Mouse (Mus musculus) C2C12 (cell line): ENCODE data around the gene Prdm11. TPM values are rescaled to one million over a fixed set of nuclear protein-coding genes. Genes with fewer than 3 reads are reported as not detected.

Source experiments
- H3K27me3 ChIP-seq: one replicate; pipeline ENCODE4 v1.6.1; 2011; ENCODE audit not compliant: control insufficient read depth, insufficient read depth, insufficient read length
- H3K36me3 ChIP-seq: one replicate; pipeline ENCODE4 v1.6.1; 2011; ENCODE audit not compliant: control insufficient read depth, insufficient read depth
- H3K4me3 ChIP-seq: one replicate; pipeline ENCODE4 v1.5.1; 2011; ENCODE audit warnings: mild to moderate bottlenecking, control low read depth; ENCODE audit not compliant: poor library complexity, insufficient read depth, severe bottlenecking
- H3K79me2 ChIP-seq: one replicate; pipeline ENCODE4 v1.6.1; 2011; ENCODE audit not compliant: control insufficient read depth, insufficient read depth
- H3K79me3 ChIP-seq: one replicate; pipeline ENCODE4 v1.6.1; 2011; ENCODE audit warnings: low read depth, control low read depth
- H3ac ChIP-seq: one replicate; pipeline ENCODE3; 2011; ENCODE audit warnings: low read depth; ENCODE audit not compliant: control insufficient read depth, insufficient read length
- CEBPB ChIP-seq: IDR thresholded peaks from one replicate; pipeline ENCODE4 v1.6.1; 2011; ENCODE audit warnings: low read depth, mild to moderate bottlenecking, control low read depth, moderate library complexity
- CTCF ChIP-seq: IDR thresholded peaks from one replicate; pipeline ENCODE4 v1.5.1; 2011; ENCODE audit not compliant: control insufficient read depth, insufficient read depth, insufficient read length
- FOSL1 ChIP-seq: IDR thresholded peaks from one replicate; pipeline ENCODE4 v1.8.0; 2011; ENCODE audit warnings: mild to moderate bottlenecking, low read length; ENCODE audit not compliant: poor library complexity, insufficient read depth, severe bottlenecking
- MAX ChIP-seq: IDR thresholded peaks from one replicate; pipeline ENCODE4 v1.6.1; 2011; ENCODE audit warnings: mild to moderate bottlenecking, control low read depth
- MYOD1 ChIP-seq: IDR thresholded peaks from one replicate; pipeline ENCODE4 v1.6.1; 2011; ENCODE audit warnings: low read depth; ENCODE audit not compliant: control insufficient read depth, insufficient read length
- MYOG ChIP-seq: IDR thresholded peaks from one replicate; pipeline ENCODE4 v1.6.1; 2011; ENCODE audit not compliant: control insufficient read depth, insufficient read length; ENCODE audit errors: extremely low read depth
- USF1 ChIP-seq: IDR thresholded peaks from one replicate; pipeline ENCODE4 v1.6.1; 2011; ENCODE audit warnings: low read depth, mild to moderate bottlenecking, control low read depth, moderate library complexity
- long read RNA-seq, 2 experiments: library from polyadenylated mRNA; unstranded; transcript quantifications; one replicate each; pipeline ENCODE4 v2.0.0; 2019 to 2020
- polyA plus RNA-seq: library from polyadenylated mRNA; unstranded; fragments of >200 nt; fragmentation: generic; extraction: Trizol; gene quantifications from one replicate; pipeline ENCODE4 v1.2.1, GENCODE M21; 2012; ENCODE audit warnings: missing spikeins

The Prdm11 gene
- 2.7 TPM for polyA plus RNA-seq
- long read RNA-seq, experiment 1, result 0 reads
- long read RNA-seq, experiment 2, partial matches to known transcripts, result 1 of 7 reads
- long read RNA-seq, experiment 2, other reads (novel, unspliced or antisense), result 6 of 7 reads

- no peaks in the 10 kb centered on the region for H3K27me3 ChIP-seq
- TF ChIP-seq MYOG, result no peak
- no peak for TF ChIP-seq MAX
- no peak for TF ChIP-seq CTCF
- TF ChIP-seq FOSL1, result no peak
- no peak for TF ChIP-seq MYOD1
- TF ChIP-seq USF1, result no peak
- TF ChIP-seq CEBPB, result no peak
- H3K4me3 ChIP-seq, result peak within 1 kb of the TSS; percentile 51
- H3K79me3 ChIP-seq, result peaks cover 2% of the 10 kb centered on the region
- H3K36me3 ChIP-seq, result no peaks in the 10 kb centered on the region
- H3ac ChIP-seq, result peak within 1 kb of the TSS; percentile 97
- no peaks in the 10 kb centered on the region for H3K79me2 ChIP-seq
Observed at GRCm38 (mm10) chr2:93045818-93046508, at the start of gene Prdm11. Gene Prdm11, minus strand, starts transcription at chr2:93046167.

GRCm38 (mm10) chr2:93092347-93092746 is 46.4 kb upstream of the Prdm11 start:
- H3ac ChIP-seq, result no peak overlapping the region
- no peak overlapping the region for H3K4me3 ChIP-seq
- no peak for TF ChIP-seq CEBPB
- no peak for TF ChIP-seq MYOG
- TF ChIP-seq MAX, result no peak
- TF ChIP-seq USF1, result no peak
- TF ChIP-seq FOSL1, result no peak
- TF ChIP-seq CTCF, result no peak
- no peak for TF ChIP-seq MYOD1
- H3K79me2 ChIP-seq, result no peaks in the 10 kb centered on the region
- no peaks in the 10 kb centered on the region for H3K79me3 ChIP-seq
- peaks cover 48% of the 10 kb centered on the region for H3K27me3 ChIP-seq
- H3K36me3 ChIP-seq, result no peaks in the 10 kb centered on the region

DNA sequence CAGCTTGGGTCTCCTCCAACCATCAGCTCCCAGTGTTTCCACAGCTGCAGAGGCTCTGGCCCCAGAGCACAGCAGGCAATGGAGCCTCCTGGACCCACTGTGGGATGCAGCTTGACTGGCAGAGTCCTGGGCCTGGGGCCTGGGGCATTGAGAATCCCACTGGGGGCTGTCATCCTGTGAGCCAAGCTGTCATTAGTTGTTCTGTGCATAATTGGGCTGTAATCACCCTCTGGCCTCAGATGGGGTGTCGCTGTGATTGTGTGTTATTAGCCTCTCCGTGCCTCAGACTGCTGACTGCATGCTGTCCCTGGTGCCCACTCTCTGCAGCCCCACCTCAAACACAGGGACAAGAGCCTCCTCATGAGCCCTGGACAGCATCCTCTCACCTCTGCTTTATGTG is 45.7 kb upstream of the Prdm11 start:
- Histone ChIP-seq H3ac (no peak overlapping the region), H3K27me3 (peaks cover 48% of the 10 kb centered on the region)
- TF ChIP-seq CEBPB, result no peak
- no peak for TF ChIP-seq USF1
- no peak for TF ChIP-seq CTCF
- TF ChIP-seq MYOD1, result no peak
- TF ChIP-seq MYOG, result no peak
- no peak for TF ChIP-seq FOSL1

DNA sequence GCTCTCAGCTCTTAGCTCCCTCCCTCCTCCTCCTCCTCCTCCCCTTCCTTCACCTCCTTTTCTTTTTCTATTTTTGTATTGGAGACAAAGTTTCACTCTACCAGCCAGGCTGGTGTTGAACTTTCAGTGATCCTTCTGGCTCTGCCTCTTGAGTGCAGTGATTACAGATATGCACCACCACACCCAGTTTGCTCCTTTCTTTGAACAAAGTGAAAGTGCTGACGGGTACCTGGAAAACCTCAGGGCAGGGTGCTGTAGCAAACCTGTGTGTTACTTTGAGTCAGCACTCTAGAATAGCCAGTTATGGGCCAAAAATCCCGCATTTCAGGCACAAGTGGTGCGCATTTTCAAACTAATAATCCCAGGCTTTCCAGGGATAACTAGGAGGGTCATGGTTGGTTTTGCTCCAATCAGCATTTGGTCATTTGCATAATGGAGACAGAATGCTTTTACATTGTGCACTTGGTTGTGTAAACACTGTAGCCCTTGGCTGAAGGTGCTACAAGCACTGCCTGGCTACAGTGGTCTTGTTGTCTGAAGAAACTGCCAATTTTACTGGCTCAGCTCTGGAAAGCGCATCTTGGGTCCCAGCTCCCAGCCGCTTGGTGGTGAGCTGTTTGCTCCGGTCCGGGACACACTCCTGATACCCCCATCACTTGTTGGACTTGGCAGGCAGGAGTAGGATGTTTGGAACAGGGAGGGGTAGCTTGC is 43.6 kb upstream of the Prdm11 start:
- TF ChIP-seq MAX, result no peak
- TF ChIP-seq MYOG, result no peak
- no peak for TF ChIP-seq FOSL1
- TF ChIP-seq CEBPB, result no peak
- no peak for TF ChIP-seq USF1
- no peak for TF ChIP-seq MYOD1
- no peak for TF ChIP-seq CTCF
- H3K36me3 ChIP-seq, result no peaks in the 10 kb centered on the region
- H3K27me3 ChIP-seq, result peaks cover 60% of the 10 kb centered on the region

More for the DNA sequence above, 45.7 kb upstream of the Prdm11 start:
- Histone ChIP-seq H3K79me2 (no peaks in the 10 kb centered on the region), H3K36me3 (no peaks in the 10 kb centered on the region), H3K79me3 (no peaks in the 10 kb centered on the region), H3K4me3 (no peak overlapping the region)

DNA sequence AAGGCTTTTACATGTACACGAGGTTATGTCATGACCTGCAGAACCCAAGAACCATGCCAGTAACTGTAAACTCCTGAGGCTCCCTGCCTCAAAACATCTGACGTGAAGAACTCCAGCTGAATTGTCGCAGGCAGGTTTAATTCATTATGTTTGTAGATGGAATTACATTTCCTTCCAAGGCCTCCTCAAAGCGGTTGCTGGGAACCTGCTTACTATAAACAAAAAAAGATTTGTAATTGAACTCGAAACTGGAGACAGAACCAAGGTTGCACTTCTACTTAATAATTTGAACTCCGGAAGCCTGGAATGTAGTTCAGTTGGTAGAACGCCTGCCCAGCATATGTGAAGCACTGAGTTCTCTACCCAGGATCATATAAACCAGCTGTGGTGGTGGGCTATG is 42.0 kb upstream of the Prdm11 start:
- Histone ChIP-seq H3K27me3 (peaks cover 62% of the 10 kb centered on the region), H3K36me3 (no peaks in the 10 kb centered on the region)
- TF ChIP-seq CEBPB (no peak), CTCF (no peak), FOSL1 (no peak), USF1 (no peak), MYOD1 (no peak), MAX (no peak), MYOG (no peak)

More for the DNA sequence above, 43.6 kb upstream of the Prdm11 start:
- H3K79me2 ChIP-seq, result no peaks in the 10 kb centered on the region
- no peaks in the 10 kb centered on the region for H3K79me3 ChIP-seq
- no peak overlapping the region for H3ac ChIP-seq
- no peak overlapping the region for H3K4me3 ChIP-seq

More for the DNA sequence above, 42.0 kb upstream of the Prdm11 start:
- H3K79me2 ChIP-seq, result no peaks in the 10 kb centered on the region
- H3K79me3 ChIP-seq, result no peaks in the 10 kb centered on the region
- no peak overlapping the region for H3K4me3 ChIP-seq
- H3ac ChIP-seq, result no peak overlapping the region
